Mouse (Mus musculus): ENCODE data around the gene Nfix. TPM values are rescaled to one million over a fixed set of nuclear protein-coding genes. Genes with fewer than 3 reads are reported as not detected.
A peak's percentile ranks its signal among the peaks of the same experiment; 100 is the strongest.

Nfix gene
- polyA plus RNA-seq, 1 experiment from 2014 or later = 36.6 TPM

- Histone ChIP-seq H3K27me3 (ENCODE audit: control insufficient read depth, insufficient read depth, low read length) (no peaks in the 10 kb centered on the region), H3K4me3 (ENCODE audit: low read depth, low read length) (no peak overlapping the region), H3K4me1 (replicated peaks; ENCODE audit: control insufficient read depth, insufficient read depth) (peaks cover 30% of the 10 kb centered on the region), H3K27ac (replicated peaks) (peak overlapping the region; percentile 88), H3K36me3 (ENCODE audit: control insufficient read depth, insufficient read depth, low read length) (0 out of 2 replicates have a peak, but pooled peaks cover 3% of the 10 kb centered on the region), H3K4me2 (replicated peaks; ENCODE audit: low read depth) (0 out of 2 replicates have a peak overlapping the region, but pooled peaks have one; percentile 2), H3K9me3 (ENCODE audit: control insufficient read depth, low read length) (no peaks in the 10 kb centered on the region), H3K9ac (ENCODE audit: low read length) (no peak overlapping the region)
- ATAC-seq (ENCODE audit: low FRiP score, low TSS enrichment) (no peak), DNase-seq (ENCODE audit: low spot score) (peak; percentile 61)
- peak; percentile 19 for TF ChIP-seq CTCF (IDR thresholded peaks at IDR 0.05; ENCODE audit: low read depth)
- no peak for TF ChIP-seq EP300 (optimal IDR thresholded peaks at IDR 0.05)
- 17% methylated on average over 14 of the region's 17 CpGs for WGBS
Observed at GRCm38 (mm10) chr8:84745032-84745925, 54.9 kb downstream of the Nfix start.

- Histone ChIP-seq H3K4me1 (replicated peaks; ENCODE audit: control insufficient read depth, insufficient read depth) (peaks cover 32% of the 10 kb centered on the region), H3K27me3 (ENCODE audit: control insufficient read depth, insufficient read depth, low read length) (no peaks in the 10 kb centered on the region), H3K36me3 (ENCODE audit: control insufficient read depth, insufficient read depth, low read length) (no peaks in the 10 kb centered on the region), H3K9me3 (ENCODE audit: control insufficient read depth, low read length) (no peaks in the 10 kb centered on the region), H3K27ac (replicated peaks) (peak overlapping the region; percentile 88), H3K9ac (ENCODE audit: low read length) (no peak overlapping the region), H3K4me2 (replicated peaks; ENCODE audit: low read depth) (peak overlapping the region; percentile 45), H3K4me3 (ENCODE audit: low read depth, low read length) (no peak overlapping the region)
- peak; percentile 62 for ATAC-seq (ENCODE audit: low FRiP score, low TSS enrichment)
- TF ChIP-seq EP300 (optimal IDR thresholded peaks at IDR 0.05) (no peak), CTCF (IDR thresholded peaks at IDR 0.05; ENCODE audit: low read depth) (no peak)
- WGBS = 21% methylated on average over 14 of the region's 17 CpGs
- peak; percentile 84 for DNase-seq (ENCODE audit: low spot score)
Observed at GRCm38 (mm10) chr8:84743517-84744420, 56.4 kb downstream of the Nfix start.

GRCm38 (mm10) chr8:84743054-84743415, 57.1 kb downstream of the Nfix start:
- Histone ChIP-seq H3K9ac (ENCODE audit: low read length) (no peak overlapping the region), H3K9me3 (ENCODE audit: control insufficient read depth, low read length) (no peaks in the 10 kb centered on the region), H3K36me3 (ENCODE audit: control insufficient read depth, insufficient read depth, low read length) (no peaks in the 10 kb centered on the region), H3K4me1 (replicated peaks; ENCODE audit: control insufficient read depth, insufficient read depth) (peaks cover 32% of the 10 kb centered on the region), H3K4me3 (ENCODE audit: low read depth, low read length) (no peak overlapping the region), H3K27ac (replicated peaks) (peak overlapping the region; percentile 88), H3K27me3 (ENCODE audit: control insufficient read depth, insufficient read depth, low read length) (no peaks in the 10 kb centered on the region), H3K4me2 (replicated peaks; ENCODE audit: low read depth) (peak overlapping the region; percentile 45)
- TF ChIP-seq EP300 (optimal IDR thresholded peaks at IDR 0.05) (peak; percentile 54), CTCF (IDR thresholded peaks at IDR 0.05; ENCODE audit: low read depth) (no peak)
- WGBS = 21% methylated on average over 10 of the region's 10 CpGs
- DNase-seq (ENCODE audit: low spot score) = no peak
- peak; percentile 3; the same call in 1 of the 2 replicates for ATAC-seq (ENCODE audit: low FRiP score, low TSS enrichment)

- no peaks in the 10 kb centered on the region for H3K36me3 ChIP-seq (ENCODE audit: control insufficient read depth, insufficient read depth, low read length)
- peak overlapping the region; percentile 88 for H3K27ac ChIP-seq (replicated peaks)
- peak overlapping the region; percentile 45 for H3K4me2 ChIP-seq (replicated peaks; ENCODE audit: low read depth)
- H3K9me3 ChIP-seq (ENCODE audit: control insufficient read depth, low read length) = no peaks in the 10 kb centered on the region
- peak; percentile 68 for DNase-seq (ENCODE audit: low spot score)
- no peak overlapping the region for H3K4me3 ChIP-seq (ENCODE audit: low read depth, low read length)
- peak; percentile 69 for TF ChIP-seq EP300 (optimal IDR thresholded peaks at IDR 0.05)
- peak; percentile 21; the same call in 1 of the 2 replicates for TF ChIP-seq CTCF (IDR thresholded peaks at IDR 0.05; ENCODE audit: low read depth)
- ATAC-seq (ENCODE audit: low FRiP score, low TSS enrichment) = peak; percentile 63
- no peaks in the 10 kb centered on the region for H3K27me3 ChIP-seq (ENCODE audit: control insufficient read depth, insufficient read depth, low read length)
- H3K9ac ChIP-seq (ENCODE audit: low read length) = 0 out of 2 replicates have a peak overlapping the region, but pooled peaks have one; percentile 24
- 28% methylated on average over 32 of the region's 32 CpGs for WGBS
- peaks cover 35% of the 10 kb centered on the region for H3K4me1 ChIP-seq (replicated peaks; ENCODE audit: control insufficient read depth, insufficient read depth)
Observed at GRCm38 (mm10) chr8:84742171-84743053, 57.7 kb downstream of the Nfix start.

Data from stomach, postnatal 0 days (tissue).